Mouse (Mus musculus) olfactory bulb, adult 2 months (tissue): ENCODE results near the gene Nfic.

Experiments used
- CTCF ChIP-seq: fragments of 200-500 bp; IDR thresholded peaks from 2 replicates; pipeline ENCODE4 v1.5.1; 2012; ENCODE audit warnings: low read depth, mild to moderate bottlenecking, low read length, moderate library complexity; ENCODE audit not compliant: insufficient read depth
- POLR2A ChIP-seq: fragments of 200-500 bp; IDR thresholded peaks from 2 replicates; pipeline ENCODE4 v1.6.1; 2012; ENCODE audit warnings: mild to moderate bottlenecking, low read depth, low read length, moderate library complexity; ENCODE audit not compliant: insufficient read depth

GRCm38 (mm10) chr10:81387716-81388115, 67.7 kb downstream of the Nfic start:
- TF ChIP-seq CTCF (no peak), POLR2A (no peak)
